Mouse (Mus musculus): Measurements from ENCODE around the gene Rbks.
"Not testable (repeated sequence)": the region's sequence is repeated elsewhere in the genome, so short reads cannot be mapped to it uniquely, and the experiment has no call there.

Gene Rbks

GRCm38 (mm10) chr5:31673431-31673830 is 24.0 kb downstream of the Rbks start:
- no peak for DNase-seq

GRCm38 (mm10) chr5:31671137-31671536 is 26.3 kb downstream of the Rbks start:
- DNase-seq = no peak

GRCm38 (mm10) chr5:31669984-31670383 is 27.4 kb downstream of the Rbks start:
- DNase-seq = no peak

DNA sequence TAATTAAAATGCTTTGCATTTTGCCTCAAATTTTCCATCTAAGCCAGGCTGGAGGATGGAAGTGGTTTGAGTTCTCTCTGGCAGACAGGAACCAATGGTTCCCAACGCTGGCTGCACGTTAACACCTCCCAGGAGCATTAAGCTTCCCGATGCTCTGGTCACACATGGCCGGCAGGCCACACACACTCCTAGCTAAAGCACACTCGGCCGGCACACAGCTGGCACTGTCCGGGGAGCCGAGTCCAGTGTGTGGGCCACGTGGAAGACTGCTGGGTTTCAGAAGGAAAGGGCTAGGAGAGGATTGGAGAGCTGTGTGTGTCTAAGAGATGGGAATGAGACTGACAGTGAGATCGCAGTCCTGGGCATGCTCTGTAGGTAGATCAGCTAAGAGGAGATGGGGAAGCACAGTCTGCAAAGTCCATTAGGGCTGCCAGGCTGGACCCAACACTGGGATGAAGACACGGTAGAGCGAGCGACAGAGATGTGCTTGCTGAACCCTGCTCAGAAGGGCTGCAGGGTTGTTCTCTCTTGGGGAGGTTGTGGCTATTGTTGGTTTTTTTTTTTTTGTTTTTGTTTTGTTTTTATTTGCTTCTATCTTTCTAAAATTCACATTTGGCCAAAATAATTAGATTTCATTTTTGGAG is 29.0 kb downstream of the Rbks start:
- no peak for DNase-seq

GRCm38 (mm10) chr5:31666176-31666575 is 31.3 kb downstream of the Rbks start:
- DNase-seq = peak in 1 of 2 experiments; percentile 4

- no peak for DNase-seq
These were observed 41.7 kb downstream of the Rbks start for GRCm38 (mm10) chr5:31655688-31656190.

- no peak for DNase-seq
These were observed 46.7 kb downstream of the Rbks start for GRCm38 (mm10) chr5:31650518-31651288.

DNA sequence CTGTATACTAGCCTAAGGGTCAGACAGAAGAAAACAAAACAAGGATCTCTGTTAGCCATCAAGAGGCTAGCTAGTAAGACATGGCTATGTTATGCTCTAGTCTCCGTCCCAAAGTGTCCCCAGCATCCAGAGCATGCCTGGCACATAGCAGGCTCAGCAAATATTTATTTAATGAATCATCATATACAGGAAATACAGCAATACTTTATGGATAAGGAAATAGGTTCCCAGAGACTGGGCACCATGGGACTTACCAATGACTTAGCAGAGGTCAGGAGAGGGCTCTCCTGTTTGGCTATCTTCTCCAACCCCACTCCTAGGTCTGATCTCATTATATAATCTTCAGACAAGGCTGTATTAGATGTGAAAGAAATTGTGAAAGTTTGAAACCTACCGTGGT is 50.1 kb downstream of the Rbks start:
- DNase-seq = no peak

GRCm38 (mm10) chr5:31646574-31646973 is 50.9 kb downstream of the Rbks start:
- no peak for DNase-seq

DNA sequence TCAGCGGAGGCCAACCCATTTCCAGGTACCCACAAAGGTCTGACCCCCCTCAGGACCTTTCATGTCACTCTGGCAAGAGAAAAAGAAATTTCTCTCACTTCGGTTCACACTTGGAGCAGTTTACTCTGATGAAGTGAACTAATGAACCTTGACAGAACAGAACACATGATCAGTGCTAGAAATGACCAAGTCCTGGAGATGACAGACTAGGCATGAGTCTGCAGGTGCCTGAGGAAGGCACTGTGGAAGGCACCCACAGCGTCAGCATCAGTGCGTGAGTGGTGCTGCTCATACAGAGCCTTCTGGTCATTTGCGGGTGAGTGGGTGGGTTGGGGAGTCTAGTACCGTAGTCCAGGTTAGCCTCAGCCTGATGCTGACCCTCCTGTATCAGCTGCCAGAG is 51.6 kb downstream of the Rbks start:
- no peak for DNase-seq

DNA sequence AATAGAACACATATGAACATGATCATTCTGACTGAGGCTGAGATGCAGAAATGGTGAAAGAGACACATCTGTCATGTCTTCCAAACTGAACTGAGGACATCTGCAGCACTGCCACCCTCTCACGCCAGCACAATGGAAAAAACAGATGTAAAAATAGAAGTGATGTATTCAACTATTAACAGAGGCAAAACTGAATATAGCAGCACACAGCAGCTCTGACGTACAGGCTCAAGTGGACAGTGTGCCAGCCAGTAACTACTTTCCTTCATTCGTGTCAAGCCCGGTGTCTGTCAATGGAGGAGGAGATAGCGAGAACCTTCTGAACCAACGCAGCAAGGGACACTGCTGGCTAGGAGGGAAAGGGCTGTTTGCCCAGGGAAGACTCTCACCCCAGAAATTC is 52.6 kb downstream of the Rbks start:
- no peak for DNase-seq

DNA sequence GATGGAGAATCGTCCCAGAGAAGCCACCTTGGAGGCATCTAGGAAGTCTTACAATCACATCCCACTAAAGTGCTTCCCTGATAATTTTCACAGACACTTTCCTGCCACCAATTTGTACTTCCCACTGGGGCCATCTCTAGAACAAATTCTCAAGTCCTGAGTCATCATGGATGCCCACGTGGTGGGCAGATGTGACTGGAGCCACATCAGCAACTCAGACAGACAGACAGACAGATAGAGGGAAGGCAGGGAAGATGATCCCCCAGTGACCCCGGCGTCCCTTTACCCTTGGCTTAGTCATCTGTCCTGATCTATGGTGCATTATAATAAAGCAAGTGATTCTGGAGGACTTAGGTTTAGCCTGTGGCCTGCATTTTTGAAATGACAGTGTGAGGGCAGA is 53.2 kb downstream of the Rbks start:
- DNase-seq = no peak

DNA sequence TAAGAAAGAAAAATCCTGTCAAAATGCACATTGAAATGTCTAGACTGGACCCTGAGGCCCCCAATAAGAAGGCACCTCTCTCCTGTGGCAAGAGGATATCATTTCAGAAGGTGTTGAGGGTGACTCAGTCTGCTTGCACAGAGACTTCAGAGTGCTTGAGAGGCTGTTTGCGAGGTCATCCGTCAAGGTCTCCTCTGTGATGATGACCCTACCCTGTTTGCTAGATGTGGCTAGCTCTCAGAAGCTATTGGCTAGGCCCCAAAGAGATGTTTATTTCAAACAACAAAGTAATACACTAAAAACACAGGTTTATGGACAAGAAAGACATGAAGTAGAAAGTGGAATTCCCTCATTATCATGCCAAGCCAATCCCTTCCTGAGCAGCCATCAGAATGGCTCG is 55.1 kb downstream of the Rbks start:
- no peak for DNase-seq

- no peak for DNase-seq
These were observed 56.9 kb downstream of the Rbks start for GRCm38 (mm10) chr5:31640542-31640941.

DNA sequence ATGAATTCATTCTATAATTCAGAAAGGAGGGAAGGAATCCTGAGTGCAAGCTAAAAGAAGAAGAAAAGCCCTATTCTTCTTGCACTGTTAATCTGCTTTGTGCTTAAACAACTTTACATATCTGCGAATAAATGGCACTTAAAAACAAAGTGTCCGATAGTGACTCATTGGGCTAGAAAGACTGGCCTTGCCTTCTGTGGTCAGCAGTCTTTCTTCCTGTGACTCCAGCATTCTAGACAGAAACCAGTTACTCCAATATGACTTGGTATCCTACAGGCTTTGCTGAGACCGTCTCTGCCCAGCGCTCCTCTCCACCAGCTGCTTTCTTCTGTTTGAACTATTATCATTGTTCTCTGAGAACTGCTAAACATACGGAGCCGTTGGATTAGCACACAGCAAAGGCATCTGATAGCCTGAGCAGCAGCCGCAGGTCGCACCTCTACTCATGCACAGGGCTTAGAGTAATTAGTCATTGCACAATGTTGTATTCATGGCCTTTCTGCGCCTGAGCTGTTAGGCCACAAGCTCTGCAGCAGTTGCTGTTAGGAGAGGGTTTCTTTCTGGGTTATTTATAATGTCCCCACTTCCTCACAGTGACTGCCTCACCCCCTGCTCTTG is 60.7 kb downstream of the Rbks start:
- no peak for DNase-seq

GRCm38 (mm10) chr5:31634679-31635078 is 62.7 kb downstream of the Rbks start:
- DNase-seq = no peak

DNA sequence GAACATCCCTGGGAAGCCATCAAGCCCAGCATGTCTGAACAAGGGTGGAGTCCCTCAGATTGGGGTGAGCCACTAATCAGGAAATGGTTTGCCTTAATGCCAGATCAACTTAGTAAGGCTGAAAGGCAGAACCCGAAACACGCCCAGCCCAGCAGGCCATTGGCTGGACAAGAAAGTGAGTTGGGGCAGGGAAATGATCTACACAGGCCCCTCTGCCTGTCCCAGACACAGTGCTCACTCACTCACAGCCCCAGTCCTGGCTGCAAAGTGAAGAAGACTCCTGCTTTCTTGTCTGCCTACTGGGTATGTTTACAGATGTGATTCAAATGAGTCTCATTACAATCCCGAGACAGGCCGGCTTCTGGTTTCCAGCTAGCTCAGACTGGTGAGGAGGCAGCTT is 63.3 kb downstream of the Rbks start:
- no peak for DNase-seq

- not testable (repeated sequence) for DNase-seq
These were observed 66.3 kb downstream of the Rbks start for GRCm38 (mm10) chr5:31631169-31631568.

DNA sequence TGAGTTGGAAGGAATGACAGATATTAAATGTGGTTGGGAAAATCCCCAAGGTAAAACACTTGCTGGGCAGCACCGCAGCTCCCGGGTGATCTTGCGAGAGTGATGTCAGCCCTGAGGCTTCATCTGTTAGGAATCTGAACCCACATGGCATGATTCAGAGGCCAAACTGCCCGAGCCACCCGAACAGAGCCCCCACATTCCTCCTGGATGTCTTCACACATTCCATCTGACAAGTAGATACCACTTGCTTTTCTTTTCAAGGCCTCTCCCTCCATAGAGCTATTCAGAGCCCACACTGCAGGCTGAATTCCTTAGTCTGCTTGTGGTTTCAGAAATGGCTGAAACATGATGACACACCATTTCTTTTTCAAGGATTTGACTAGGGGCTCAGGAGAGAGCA is 67.4 kb downstream of the Rbks start:
- no peak for DNase-seq

GRCm38 (mm10) chr5:31628555-31628954 is 68.9 kb downstream of the Rbks start:
- DNase-seq = no peak

DNA sequence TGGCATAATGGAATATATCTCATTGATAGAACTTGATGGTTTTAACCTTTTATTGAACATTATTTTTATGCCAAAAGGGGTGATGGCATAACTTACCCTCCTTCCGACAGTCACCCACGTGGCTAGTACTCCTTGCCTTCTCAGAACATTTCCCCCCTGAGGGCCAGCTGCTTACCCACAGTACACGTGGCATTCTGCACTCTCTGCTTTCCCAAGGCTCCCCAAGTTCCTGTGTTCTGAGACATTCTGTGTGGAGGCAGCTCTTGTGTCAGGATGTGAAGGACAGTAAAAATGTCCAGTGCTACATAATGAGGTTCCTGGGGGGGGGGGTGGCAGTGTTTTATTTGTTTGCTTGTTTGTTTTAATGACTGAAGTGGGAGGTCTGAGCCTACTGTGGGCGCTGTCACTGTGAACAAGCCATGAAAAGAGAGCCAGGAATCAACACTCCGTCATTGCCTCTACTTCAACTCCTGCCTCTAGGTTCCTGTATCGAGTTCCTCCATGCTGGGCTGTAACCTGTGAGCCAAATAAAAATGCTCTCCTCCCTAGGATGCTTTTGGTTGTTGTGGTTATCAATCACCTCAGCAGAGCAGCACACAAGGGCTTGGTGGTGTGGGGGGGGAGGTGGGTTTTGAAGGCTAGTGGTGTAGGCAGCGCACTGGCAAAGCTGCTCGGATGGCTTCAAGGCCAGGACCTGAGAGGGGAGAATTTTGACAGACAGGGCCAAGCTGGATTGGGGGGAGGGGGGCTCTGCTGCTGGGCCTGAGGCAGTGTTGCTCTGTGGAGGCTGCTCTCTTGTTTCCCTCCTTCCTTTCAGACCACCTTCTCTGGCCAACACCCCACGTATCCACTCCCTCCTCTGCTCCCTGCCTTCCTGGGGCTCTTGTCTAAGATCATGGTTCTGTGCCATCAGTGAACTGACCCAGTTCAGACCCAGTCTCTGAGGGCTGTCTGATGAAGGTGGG is 69.6 kb downstream of the Rbks start:
- DNase-seq = no peak

GRCm38 (mm10) chr5:31627117-31627516 is 70.3 kb downstream of the Rbks start:
- no peak for DNase-seq

GRCm38 (mm10) chr5:31620326-31620725 is 77.1 kb downstream of the Rbks start:
- DNase-seq = no peak

All from cerebellum, postnatal 14 days (tissue).